Mouse (Mus musculus) CD4-positive, CD25-positive, alpha-beta regulatory T cell (primary cell): ENCODE data around the gene H2-M10.5. TPM values are rescaled to one million over a fixed set of nuclear protein-coding genes. Genes with fewer than 3 reads are reported as not detected.

Experiments used
- polyA plus RNA-seq: library from polyadenylated mRNA; unstranded; fragments of 100-300 nt; shearing (Covaris generic); gene quantifications from one replicate; pipeline ENCODE4 v1.2.1, GENCODE M21; 2017

H2-M10.5 gene
- polyA plus RNA-seq = not detected

GRCm38 (mm10) chr17:36772610-36773009 is at the start of gene H2-M10.5:
TSS of gene H2-M10.5 (plus strand) at chr17:36772910.

GRCm38 (mm10) chr17:36811871-36812270 is 39.2 kb downstream of the H2-M10.5 start, which contains the start of gene H2-M10.6:
TSS of gene H2-M10.6 (plus strand) at chr17:36812171.

Other genes starting within 250 kb of the H2-M10.5 start
- not detected for gene H2-M11, start 225.8 kb upstream of the H2-M10.5 start, polyA plus RNA-seq
- not detected for gene H2-M9, start 130.2 kb upstream of the H2-M10.5 start, polyA plus RNA-seq
- gene H2-M1, start 100.7 kb upstream of the H2-M10.5 start, polyA plus RNA-seq = not detected
- not detected for gene H2-M10.6, start 39.3 kb downstream of the H2-M10.5 start, polyA plus RNA-seq
- 133 TPM for gene Trim26, start 64.2 kb downstream of the H2-M10.5 start, polyA plus RNA-seq
- gene Trim15, start 94.3 kb downstream of the H2-M10.5 start, polyA plus RNA-seq = 0.43 TPM
- gene Trim10, start 96.7 kb downstream of the H2-M10.5 start, polyA plus RNA-seq = 0.07 TPM
- gene Trim40, start 117.2 kb downstream of the H2-M10.5 start, polyA plus RNA-seq = not detected
- gene Trim31, start 125.2 kb downstream of the H2-M10.5 start, polyA plus RNA-seq = not detected
- 0.17 TPM for gene Rnf39, start 170.0 kb downstream of the H2-M10.5 start, polyA plus RNA-seq
- 126 TPM for gene Ppp1r11, start 178.8 kb downstream of the H2-M10.5 start, polyA plus RNA-seq
- 85.3 TPM for gene Znrd1, start 185.6 kb downstream of the H2-M10.5 start, polyA plus RNA-seq
- gene Znrd1as, start 185.7 kb downstream of the H2-M10.5 start, polyA plus RNA-seq = 6.6 TPM
- gene 2410137M14Rik, start 208.3 kb downstream of the H2-M10.5 start, polyA plus RNA-seq = not detected
- not detected for gene H2-M5, start 216.6 kb downstream of the H2-M10.5 start, polyA plus RNA-seq
- gene Zfp57, start 228.3 kb downstream of the H2-M10.5 start, polyA plus RNA-seq = not detected